Mouse (Mus musculus) liver, embryonic 14.5 days (tissue): Measurements from ENCODE around the gene Bcl9. TPM values are rescaled to one million over a fixed set of nuclear protein-coding genes. Genes with fewer than 3 reads are reported as not detected.

Source experiments
- ATAC-seq: fragments of 200-750 bp; cut with Nextera tagmentation; 2 replicates; pipeline ENCODE4 v1.8.0; 2017; ENCODE audit warnings: moderate number of reproducible peaks, mild to moderate bottlenecking, moderate library complexity; ENCODE audit not compliant: insufficient read depth
- DNase-seq, 3 experiments: peaks; one replicate each; pipeline ENCODE4 v3.0.0-alpha.2; 2012 to 2013; ENCODE audit warnings: low read depth in 3 of 3, low spot score in 3 of 3
- H3K27ac ChIP-seq: fragments of 300-500 bp; sonication (generic); 2 replicates; pipeline ENCODE4 v1.5.1; 2014; ENCODE audit warnings: moderate library complexity, mild to moderate bottlenecking, control low read depth, inconsistent platforms
- H3K27me3 ChIP-seq: fragments of 300-500 bp; sonication (generic); 2 replicates; pipeline ENCODE4 v1.6.1; 2014; ENCODE audit warnings: mild to moderate bottlenecking, low read length, moderate library complexity; ENCODE audit not compliant: control insufficient read depth, insufficient read depth
- H3K36me3 ChIP-seq: fragments of 300-500 bp; sonication (generic); replicated peaks from 2 replicates; pipeline ENCODE4 v1.6.1; 2014; ENCODE audit warnings: low read depth; ENCODE audit not compliant: control insufficient read depth, insufficient read depth
- H3K4me1 ChIP-seq, 2 experiments: fragments of 200-500 bp in 1 of 2; fragments of 300-500 bp in 1 of 2; sonication (generic) in 1 of 2; replicated peaks; 2 replicates each; pipeline ENCODE4 v1.6.1; 2012 to 2014; ENCODE audit warnings: antibody characterized with exemption in 1 of 2, inconsistent platforms in 1 of 2, low read length in 1 of 2; ENCODE audit not compliant: control insufficient read depth in 2 of 2, insufficient read depth in 2 of 2
- H3K4me2 ChIP-seq: fragments of 300-500 bp; sonication (generic); 2 replicates; pipeline ENCODE4 v1.6.1; 2014; ENCODE audit warnings: low read depth, mild to moderate bottlenecking, control low read depth, moderate library complexity
- H3K4me3 ChIP-seq, 2 experiments: fragments of 200-500 bp in 1 of 2; fragments of 300-500 bp in 1 of 2; sonication (generic) in 1 of 2; 2 replicates each; pipeline ENCODE4 v1.5.1; 2012 to 2014; ENCODE audit warnings: low read depth in 2 of 2, low read length in 2 of 2, mild to moderate bottlenecking in 2 of 2, control low read depth in 1 of 2, inconsistent platforms in 1 of 2, moderate library complexity in 1 of 2; ENCODE audit not compliant: insufficient read depth in 1 of 2
- H3K9ac ChIP-seq: fragments of 300-500 bp; sonication (generic); replicated peaks from 2 replicates; pipeline ENCODE4 v1.6.1; 2014; ENCODE audit warnings: mild to moderate bottlenecking, control low read depth, moderate library complexity
- H3K9me3 ChIP-seq: fragments of 300-500 bp; sonication (generic); 2 replicates; pipeline ENCODE4 v1.6.1; 2016; ENCODE audit warnings: low read length, mixed read lengths; ENCODE audit not compliant: control insufficient read depth
- CTCF ChIP-seq: IDR thresholded peaks from 2 replicates; pipeline ENCODE4 v1.5.1; 2016; ENCODE audit warnings: antibody characterized with exemption, low read depth, control low read depth
- EP300 ChIP-seq: IDR thresholded peaks from 2 replicates; pipeline ENCODE4 v1.6.1; 2016; ENCODE audit warnings: antibody characterized with exemption, low read depth
- WGBS: fragments of 180-500 bp; shearing (Covaris S2); extraction: QIAGEN DNeasy Blood & Tissue Kit; methylation state at CpG from one replicate; pipeline ENCODE4 v1.1.7; 2014; ENCODE audit not compliant: insufficient replicate concordance; 5-methylcytosine and 5-hydroxymethylcytosine counted together
- polyA plus RNA-seq, 2 experiments: library from polyadenylated mRNA; depleted of rRNA in 1 of 2; stranded (reverse) in 1 of 2; unstranded in 1 of 2; fragments of >200 nt; fragmentation: Nextera tagmentation in 1 of 2; extraction: Ambion mirVana in 1 of 2; gene quantifications; 2 replicates each; pipeline versions ENCODE4 v1.2.1 to v1.2.3; 2012 to 2014

Gene Bcl9
- polyA plus RNA-seq, 2 experiments = 1.6 to 2.4 TPM

- no peaks in the 10 kb centered on the region for H3K27me3 ChIP-seq
- H3K9me3 ChIP-seq = no peaks in the 10 kb centered on the region
- no peak overlapping the region for H3K27ac ChIP-seq
- no peak overlapping the region for H3K4me2 ChIP-seq
- ATAC-seq (no peak), DNase-seq (no peak)
- no peaks in the 10 kb centered on the region for H3K4me1 ChIP-seq
- H3K9ac ChIP-seq = no peak overlapping the region
- TF ChIP-seq EP300 = no peak
- no peak for TF ChIP-seq CTCF
- WGBS = 58% methylated on average over 17 of the region's 17 CpGs
- H3K4me3 ChIP-seq = no peak overlapping the region
- no peaks in the 10 kb centered on the region for H3K36me3 ChIP-seq
Observed at GRCm38 (mm10) chr3:97324046-97324445, 26.3 kb upstream of the Bcl9 start.

GRCm38 (mm10) chr3:97317302-97317701 lies 19.6 kb upstream of the Bcl9 start:
- Histone ChIP-seq H3K4me1 (no peaks in the 10 kb centered on the region), H3K4me2 (no peak overlapping the region), H3K4me3 (no peak overlapping the region), H3K9me3 (no peaks in the 10 kb centered on the region), H3K36me3 (no peaks in the 10 kb centered on the region), H3K27ac (no peak overlapping the region), H3K9ac (no peak overlapping the region), H3K27me3 (no peaks in the 10 kb centered on the region)
- 52% methylated on average over 3 of the region's 3 CpGs for WGBS
- DNase-seq (no peak), ATAC-seq (no peak)
- TF ChIP-seq EP300 = no peak
- TF ChIP-seq CTCF = no peak

GRCm38 (mm10) chr3:97313431-97313830 lies 15.7 kb upstream of the Bcl9 start:
- no peak overlapping the region for H3K4me3 ChIP-seq
- ATAC-seq = no peak
- no peaks in the 10 kb centered on the region for H3K4me1 ChIP-seq
- DNase-seq = no peak
- no peaks in the 10 kb centered on the region for H3K9me3 ChIP-seq
- no peak overlapping the region for H3K4me2 ChIP-seq
- H3K27me3 ChIP-seq = no peaks in the 10 kb centered on the region
- no peak for TF ChIP-seq CTCF
- no peak for TF ChIP-seq EP300
- H3K9ac ChIP-seq = no peak overlapping the region
- no peak overlapping the region for H3K27ac ChIP-seq
- no peaks in the 10 kb centered on the region for H3K36me3 ChIP-seq
- WGBS = 66% methylated on average over 2 of the region's 2 CpGs

GRCm38 (mm10) chr3:97311998-97312397 lies 14.3 kb upstream of the Bcl9 start:
- no peak for ATAC-seq
- TF ChIP-seq CTCF (no peak), EP300 (no peak)
- WGBS = 27% methylated on average over 21 of the region's 21 CpGs
- H3K4me3 ChIP-seq = no peak overlapping the region
- H3K4me1 ChIP-seq = no peaks in the 10 kb centered on the region
- H3K27me3 ChIP-seq = no peaks in the 10 kb centered on the region
- DNase-seq = no peak
- no peak overlapping the region for H3K27ac ChIP-seq
- no peak overlapping the region for H3K4me2 ChIP-seq
- H3K9me3 ChIP-seq = no peaks in the 10 kb centered on the region
- no peaks in the 10 kb centered on the region for H3K36me3 ChIP-seq
- no peak overlapping the region for H3K9ac ChIP-seq

- Histone ChIP-seq H3K27me3 (no peaks in the 10 kb centered on the region), H3K27ac (no peak overlapping the region), H3K36me3 (no peaks in the 10 kb centered on the region), H3K4me3 (no peak overlapping the region), H3K4me1 (no peaks in the 10 kb centered on the region), H3K4me2 (no peak overlapping the region), H3K9me3 (no peaks in the 10 kb centered on the region), H3K9ac (no peak overlapping the region)
- TF ChIP-seq CTCF (0 out of 2 replicates have a peak, but pooled peaks have one; percentile 7), EP300 (no peak)
- ATAC-seq = no peak
- DNase-seq = no peak
- 9% methylated on average over 14 of the region's 16 CpGs for WGBS
Observed at GRCm38 (mm10) chr3:97309748-97310536, 12.2 kb upstream of the Bcl9 start.
